Comparison of ENCODE assay signal across 9 mouse cellular contexts in the genomic region with DNA sequence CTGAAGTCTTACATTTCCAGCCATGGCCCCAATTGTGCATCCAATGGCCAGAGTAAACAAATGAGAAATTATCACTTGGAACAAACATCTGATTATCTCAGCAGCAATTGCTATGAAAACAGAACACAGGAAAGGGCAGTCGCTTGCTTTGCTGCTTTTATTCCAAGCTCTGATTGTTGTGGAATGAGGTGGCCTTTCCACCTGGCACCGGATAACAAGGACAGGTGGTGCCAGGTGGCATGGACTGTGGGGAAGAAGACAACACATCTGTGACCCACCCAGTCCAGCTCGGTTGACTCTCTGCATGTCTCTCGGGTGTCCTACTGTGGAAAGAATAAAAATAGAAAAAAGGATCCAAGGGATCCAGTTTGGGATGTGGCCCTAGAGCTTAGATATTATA.
"Had no signal": no experiment of that assay in that cellular context is flagged by ENCODE, and none has a peak within 500 bp of the region (broad histone marks: within the 10 kb centered on the region; RNA-seq: fewer than 3 reads in every experiment).

No protein-coding gene starts in this region.

- H3K4me1 ChIP-seq: limb, embryonic 15.5 days; liver, embryonic 12.5 days; megakaryocyte, embryonic 14.5 days; midbrain, embryonic 15.5 days; neural tube, embryonic 12.5 days had no signal

- H3K4me3 ChIP-seq: limb, embryonic 15.5 days; liver, embryonic 12.5 days; megakaryocyte, embryonic 14.5 days; midbrain, embryonic 15.5 days; neural tube, embryonic 12.5 days had no signal

- H3K27me3 ChIP-seq: limb, embryonic 15.5 days; liver, embryonic 12.5 days; megakaryocyte, embryonic 14.5 days; midbrain, embryonic 15.5 days; neural tube, embryonic 12.5 days had no signal

- DNase-seq: kidney, postnatal 10 days; lung, embryonic 14.5 days; lung, postnatal 10 days had no signal

- H3K27ac ChIP-seq: limb, embryonic 15.5 days; liver, embryonic 12.5 days; macrophage; midbrain, embryonic 15.5 days; neural tube, embryonic 12.5 days had no signal
